Mouse (Mus musculus) liver, postnatal 0 days (tissue): ENCODE results near the gene Ric1.

Experiments used
- CTCF ChIP-seq: sonication (generic); IDR thresholded peaks from 2 replicates; pipeline ENCODE4 v1.5.1; 2016; ENCODE audit warnings: antibody characterized with exemption, low read depth
- EP300 ChIP-seq: IDR thresholded peaks from 2 replicates; pipeline ENCODE4 v1.6.1; 2016; ENCODE audit warnings: antibody characterized with exemption, low read depth, mild to moderate bottlenecking

GRCm38 (mm10) chr19:29500333-29500732 is 21.7 kb upstream of the Ric1 start:
- TF ChIP-seq CTCF (no peak), EP300 (no peak)
